Mouse (Mus musculus): ENCODE data around the gene Itgb2.

The Itgb2 gene

GRCm38 (mm10) chr10:77530140-77530539, at the start of gene Itgb2:
TSS of gene Itgb2 (plus strand) at chr10:77530252.
- DNase-seq = no peak

DNA sequence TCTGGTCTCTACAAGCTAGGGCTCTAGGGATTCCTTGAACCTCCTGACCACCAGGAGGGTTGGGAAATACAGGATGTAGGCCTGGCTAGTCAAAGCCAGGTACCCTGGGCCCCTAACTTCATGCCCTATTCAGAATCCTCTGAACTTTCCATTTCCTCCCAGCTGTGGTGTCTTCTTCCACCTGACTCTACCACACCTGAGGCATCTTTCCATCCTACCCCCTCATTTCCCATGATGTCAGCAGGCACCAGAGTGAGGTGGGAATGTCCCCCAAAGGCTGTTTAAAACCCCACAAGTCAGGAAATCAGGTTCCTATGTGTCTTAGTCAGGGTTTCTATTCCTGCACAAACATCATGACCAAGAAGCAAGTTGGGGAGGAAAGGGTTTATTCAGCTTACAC, 48.2 kb upstream of the Itgb2 start:
- no peak for DNase-seq

DNA sequence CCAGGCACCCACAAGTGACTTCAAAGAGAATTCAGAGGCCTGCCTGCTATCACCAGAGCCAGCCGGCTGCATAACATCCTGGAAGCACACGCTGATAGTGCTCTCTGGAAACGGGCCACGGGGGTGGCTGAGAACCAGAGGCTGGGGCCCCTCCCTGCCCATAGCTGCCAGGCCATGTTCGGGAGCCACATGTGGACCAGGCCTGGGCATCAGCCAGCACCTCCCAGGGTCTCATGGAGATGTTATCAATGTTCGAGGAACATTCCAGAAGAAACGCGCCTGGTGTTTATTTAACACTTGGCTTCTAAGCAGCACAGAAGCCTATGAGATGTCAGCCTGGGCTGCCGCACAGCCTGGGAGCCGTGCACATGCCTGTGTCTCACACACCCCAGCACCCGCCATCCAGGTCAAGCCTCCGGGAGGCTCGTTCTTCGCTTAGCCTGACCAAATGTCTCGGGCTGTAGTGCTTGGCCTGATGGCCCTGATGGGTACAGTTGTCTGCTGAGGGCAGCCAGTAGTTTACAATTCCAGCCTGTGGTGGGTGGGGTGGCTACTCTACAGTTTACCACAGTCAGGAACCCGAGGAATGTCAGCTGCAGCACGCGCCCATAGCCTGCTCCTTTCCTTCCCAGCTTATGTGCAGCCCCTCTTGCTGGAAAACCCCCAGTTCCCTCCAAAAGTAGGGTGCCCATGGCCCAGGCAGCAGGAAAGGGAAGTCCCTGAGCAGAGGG, 45.7 kb upstream of the Itgb2 start:
- DNase-seq = peak; percentile 15

DNA sequence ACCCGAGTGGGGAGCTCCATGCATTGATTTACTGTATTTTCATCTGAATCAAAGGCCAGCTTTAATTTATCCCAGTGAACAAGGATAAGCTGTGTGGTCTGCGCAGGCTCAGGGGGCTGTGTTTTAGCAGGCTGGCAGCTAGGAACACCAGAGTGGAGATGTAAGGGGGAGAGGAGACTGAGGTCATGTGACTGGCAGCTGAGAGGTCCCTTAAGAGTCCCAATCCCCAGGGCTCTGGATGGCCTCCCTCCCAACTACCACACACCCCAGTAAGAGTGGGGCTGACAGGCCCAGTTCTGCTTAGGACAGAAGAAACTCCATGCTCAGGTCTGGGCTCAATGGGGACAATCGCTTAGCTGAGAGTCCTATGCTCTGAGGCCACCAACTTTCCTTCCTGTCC, 44.3 kb upstream of the Itgb2 start:
- no peak for DNase-seq

GRCm38 (mm10) chr10:77488168-77488567, 41.9 kb upstream of the Itgb2 start:
- no peak for DNase-seq

DNA sequence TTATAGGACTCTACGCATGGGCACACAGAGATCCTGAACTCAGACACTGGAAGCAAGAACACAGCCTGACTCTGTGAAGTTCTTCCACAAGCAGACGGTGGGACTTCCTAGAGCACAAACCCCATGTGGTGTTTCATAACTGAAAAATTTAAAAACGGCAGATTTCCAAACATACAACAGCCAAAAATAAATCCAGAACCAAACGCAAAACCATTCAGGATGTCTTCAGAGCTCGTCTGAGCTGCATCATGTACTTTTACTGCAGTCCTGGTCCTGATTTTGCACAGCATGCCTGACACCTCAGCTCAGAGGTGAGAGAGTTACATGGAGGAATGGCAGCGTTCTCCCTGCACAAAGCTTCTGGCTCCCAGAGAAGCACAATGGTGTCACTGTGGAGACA, 38.5 kb upstream of the Itgb2 start:
- DNase-seq = no peak

- DNase-seq = no peak
Observed at GRCm38 (mm10) chr10:77492885-77493284, 37.2 kb upstream of the Itgb2 start.

- DNase-seq = no peak
Observed at GRCm38 (mm10) chr10:77497185-77497584, 32.9 kb upstream of the Itgb2 start.

GRCm38 (mm10) chr10:77498254-77498653, 31.8 kb upstream of the Itgb2 start:
- DNase-seq = no peak

DNA sequence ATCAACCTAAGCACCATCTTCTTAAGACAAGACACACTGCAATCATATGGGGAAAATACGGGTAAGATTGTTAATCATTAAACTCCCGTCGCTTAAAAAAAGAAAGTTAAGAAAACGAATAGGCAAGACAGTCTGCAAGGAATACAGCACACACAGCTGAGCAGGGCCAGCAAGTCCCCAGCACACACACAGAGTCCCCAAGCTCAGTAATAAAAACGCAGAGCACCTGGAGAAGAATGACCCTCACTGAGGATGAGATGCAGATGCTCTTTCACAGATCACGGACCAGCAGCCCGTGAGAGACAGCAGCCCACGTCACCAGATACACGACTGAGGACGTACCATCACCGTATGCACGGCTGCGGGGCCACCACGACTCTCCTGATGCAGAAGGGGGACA, 29.4 kb upstream of the Itgb2 start:
- no peak for DNase-seq

DNA sequence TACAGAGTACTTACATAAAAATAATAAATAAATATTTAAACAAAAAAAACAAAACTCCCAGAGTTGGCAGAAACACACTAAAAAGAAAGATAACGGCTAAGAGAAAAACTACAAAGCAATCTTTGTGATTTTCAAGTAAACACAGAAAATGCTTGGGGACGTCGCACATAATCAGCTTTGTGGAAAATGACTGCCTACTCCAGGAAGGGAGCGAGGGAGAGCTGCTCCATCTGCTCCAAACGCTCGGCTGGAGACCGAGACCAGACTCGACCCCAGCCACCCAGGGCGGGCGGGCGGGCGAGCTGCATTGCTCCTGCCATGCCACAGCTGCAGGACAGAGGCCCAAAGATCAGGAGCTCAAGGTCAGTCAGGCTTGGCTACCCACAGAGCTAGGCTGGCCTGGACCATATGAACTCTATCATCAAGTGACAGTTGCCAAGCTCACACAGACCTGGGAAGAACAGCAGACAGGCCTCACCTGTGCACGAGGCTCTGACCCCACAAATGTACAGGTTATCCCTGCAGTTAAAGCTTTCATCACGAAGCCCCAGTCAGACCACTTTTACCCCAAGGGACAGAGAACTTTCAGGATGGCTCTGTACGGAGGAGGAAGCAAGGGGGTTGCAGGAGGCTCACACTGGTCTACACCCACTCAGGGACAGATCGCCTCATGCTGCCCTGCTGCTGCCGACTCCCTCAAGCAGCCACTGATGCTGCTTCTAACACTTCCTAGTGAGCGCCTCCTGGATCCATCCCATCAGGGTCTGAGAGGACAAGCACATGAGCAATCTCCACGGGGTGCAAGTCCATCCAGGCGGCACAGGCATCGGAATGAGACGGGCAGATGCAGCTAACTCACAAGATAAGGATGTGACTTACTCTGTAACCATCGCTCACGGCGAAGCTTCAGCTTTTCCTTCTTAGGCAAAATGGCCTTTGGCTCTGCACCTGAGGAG, 26.8 kb upstream of the Itgb2 start:
- DNase-seq = no peak

DNA sequence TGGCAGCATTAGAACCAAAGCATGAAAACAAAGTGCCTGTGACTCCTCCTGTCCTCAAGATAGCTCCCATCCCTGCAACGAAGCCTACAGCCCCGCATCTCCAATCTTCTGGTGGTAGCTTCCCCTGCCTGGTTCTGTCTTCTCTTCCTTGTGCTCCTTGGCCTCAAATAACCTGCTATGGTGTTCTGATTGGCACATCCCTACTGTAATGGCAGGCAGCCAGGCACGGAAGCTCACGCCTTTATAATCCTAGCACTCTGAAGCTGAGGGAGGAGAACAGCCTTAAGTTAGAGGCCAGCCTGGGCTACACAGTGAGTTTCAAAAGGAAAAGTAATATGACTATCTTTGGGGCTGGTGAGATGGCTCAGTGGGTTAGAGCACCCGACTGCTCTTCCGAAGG, 25.9 kb upstream of the Itgb2 start:
- no peak for DNase-seq

DNA sequence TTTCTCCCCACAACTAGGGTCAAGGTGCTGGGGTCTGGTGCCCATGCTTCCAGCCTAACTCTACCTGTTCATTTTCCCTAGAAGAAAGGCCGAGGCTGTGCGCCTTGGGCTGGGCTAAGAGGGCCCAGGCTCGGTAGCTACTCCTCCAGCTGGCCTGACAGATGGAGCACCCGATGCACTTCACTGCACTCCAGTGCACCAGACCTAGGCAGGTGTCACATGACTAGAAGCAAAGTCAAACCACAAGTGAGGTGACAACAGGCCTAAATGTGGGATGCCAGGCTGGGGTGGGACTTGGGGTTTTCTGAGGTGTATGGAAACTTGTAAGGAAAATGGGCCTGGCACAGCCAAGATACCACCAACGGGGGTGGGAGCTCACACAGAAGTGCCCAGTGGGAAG, 23.5 kb upstream of the Itgb2 start:
- DNase-seq = no peak

- DNase-seq = no peak
Observed at GRCm38 (mm10) chr10:77506961-77507577, 23.0 kb upstream of the Itgb2 start.

GRCm38 (mm10) chr10:77507779-77508178, 22.3 kb upstream of the Itgb2 start:
- no peak for DNase-seq

- DNase-seq = no peak
Observed at GRCm38 (mm10) chr10:77508744-77509143, 21.3 kb upstream of the Itgb2 start.

- peak; percentile 95 for DNase-seq
Observed at GRCm38 (mm10) chr10:77509403-77510187, 20.5 kb upstream of the Itgb2 start.

DNA sequence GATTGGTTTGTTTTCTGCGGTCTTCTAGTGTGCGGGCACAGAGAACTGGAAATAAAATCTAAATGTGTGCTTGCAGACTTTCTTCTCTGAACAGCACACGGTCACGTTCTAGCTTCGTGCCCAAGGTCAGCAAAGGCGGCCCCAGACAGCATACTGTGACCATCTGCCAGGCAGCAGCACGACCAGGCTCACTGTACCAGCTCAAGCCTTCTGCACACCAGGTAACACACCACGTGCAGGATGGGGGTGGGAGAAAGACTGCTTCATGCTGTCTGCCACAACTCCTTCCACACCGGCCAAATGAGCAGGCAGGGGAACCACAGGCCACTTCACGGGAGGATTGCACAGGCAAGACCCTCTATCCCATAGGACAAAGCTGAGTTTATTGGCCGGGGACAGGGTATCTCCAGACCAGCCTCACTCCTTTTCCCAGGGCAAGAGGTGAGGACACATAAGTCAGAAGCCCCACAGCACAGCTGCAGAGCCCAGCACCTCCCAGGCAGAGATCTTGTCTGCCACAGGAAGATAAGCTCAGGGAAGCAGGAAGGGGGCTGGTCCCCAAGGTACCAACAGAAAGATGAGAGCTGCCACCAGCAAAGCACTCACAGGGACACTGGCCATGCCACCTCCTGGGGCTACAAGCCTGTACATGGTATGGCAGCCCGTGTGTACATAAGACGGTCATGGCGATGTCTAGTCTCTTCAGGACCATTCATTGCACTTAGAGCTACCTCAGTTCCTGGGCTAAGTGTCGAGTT, 19.6 kb upstream of the Itgb2 start:
- DNase-seq = no peak

GRCm38 (mm10) chr10:77515385-77516348, 14.4 kb upstream of the Itgb2 start, which contains the start of gene Fam207a:
TSS of gene Fam207a (minus strand) at chr10:77515785.
- DNase-seq = peak; percentile 92

DNA sequence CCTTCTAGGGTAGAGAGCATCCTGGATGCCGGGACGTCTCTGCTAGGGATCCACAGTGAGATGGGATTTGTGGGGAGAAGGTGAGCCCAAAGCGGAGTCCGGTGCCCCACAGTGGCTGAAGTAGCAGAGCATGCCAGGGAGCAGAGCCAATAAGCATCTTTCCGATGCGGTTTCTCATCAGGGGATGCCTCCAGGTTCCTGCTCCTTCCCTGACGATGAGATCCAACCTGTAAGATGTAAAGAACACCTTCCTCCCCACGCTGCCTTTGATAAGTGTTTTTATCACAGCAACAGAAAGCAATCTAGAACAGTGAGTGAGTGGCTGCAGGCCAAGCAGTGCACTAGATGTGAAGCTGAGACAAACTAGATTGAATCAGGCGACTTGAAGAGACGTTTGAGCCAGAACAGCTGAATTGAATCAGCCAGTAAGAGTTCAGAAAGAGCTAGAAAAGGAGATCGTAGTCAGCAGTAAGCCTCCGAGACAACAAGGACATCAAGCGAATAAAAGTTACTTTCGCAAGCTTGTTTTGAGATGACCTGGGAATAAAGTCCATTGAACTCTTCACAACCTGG, 13.6 kb upstream of the Itgb2 start:
- no peak for DNase-seq
